Mouse (Mus musculus) mouse embryonic stem cell (cell line): ENCODE measurements around the gene Samd4b.

Experiments used
- in situ Hi-C, 2 experiments: fragments of 300-500 bp; cut with MboI; formaldehyde crosslinking; loops; 1 replicate in 1 of 2; 3 replicates in 1 of 2; pipeline ENCODE4 v1.14.3; 2019 to 2020; ENCODE audit warnings: low sequenced_read_pairs in 2 of 2, low pct_unique_long_range_greater_than_20kb in 1 of 2, mixed read lengths in 1 of 2; ENCODE audit not compliant: unreplicated experiment in 1 of 2

The Samd4b gene

GRCm38 (mm10) chr7:28360291-28360690 is 237.7 kb downstream of the Samd4b start:
- in situ Hi-C loops, result no loop called here

GRCm38 (mm10) chr7:28359854-28360253 is 238.1 kb downstream of the Samd4b start:
- in situ Hi-C loops, result no loop called here

- in situ Hi-C loops, result no loop called here
Measured at GRCm38 (mm10) chr7:28358431-28358830, 239.5 kb downstream of the Samd4b start.

- in situ Hi-C loops, result no loop called here
Measured at GRCm38 (mm10) chr7:28357984-28358383, 240.0 kb downstream of the Samd4b start.

- in situ Hi-C loops, result no loop called here
Measured at GRCm38 (mm10) chr7:28356981-28357380, 241.0 kb downstream of the Samd4b start.

GRCm38 (mm10) chr7:28355221-28355620 is 242.7 kb downstream of the Samd4b start:
- in situ Hi-C loops, result no loop called here

DNA sequence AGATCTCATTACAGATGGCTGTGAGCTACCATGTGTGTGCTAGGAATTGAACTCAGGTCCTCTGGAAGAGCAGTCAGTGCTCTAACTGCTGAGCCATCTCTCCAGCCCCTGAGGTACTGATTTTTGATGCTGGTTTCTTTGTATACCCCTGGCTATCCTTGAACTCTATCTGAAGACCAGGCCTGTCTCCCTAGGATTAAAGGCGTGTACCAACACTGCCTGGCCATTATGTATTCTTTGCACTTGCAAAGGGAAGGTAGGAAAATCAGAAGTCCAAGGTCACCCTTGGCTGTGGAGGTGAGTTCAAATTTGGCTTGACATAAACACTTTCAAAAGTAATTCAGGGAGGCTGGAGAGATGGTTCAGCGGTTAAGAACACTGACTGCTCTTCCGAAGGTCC is 243.3 kb downstream of the Samd4b start:
- in situ Hi-C loops, result no loop called here

DNA sequence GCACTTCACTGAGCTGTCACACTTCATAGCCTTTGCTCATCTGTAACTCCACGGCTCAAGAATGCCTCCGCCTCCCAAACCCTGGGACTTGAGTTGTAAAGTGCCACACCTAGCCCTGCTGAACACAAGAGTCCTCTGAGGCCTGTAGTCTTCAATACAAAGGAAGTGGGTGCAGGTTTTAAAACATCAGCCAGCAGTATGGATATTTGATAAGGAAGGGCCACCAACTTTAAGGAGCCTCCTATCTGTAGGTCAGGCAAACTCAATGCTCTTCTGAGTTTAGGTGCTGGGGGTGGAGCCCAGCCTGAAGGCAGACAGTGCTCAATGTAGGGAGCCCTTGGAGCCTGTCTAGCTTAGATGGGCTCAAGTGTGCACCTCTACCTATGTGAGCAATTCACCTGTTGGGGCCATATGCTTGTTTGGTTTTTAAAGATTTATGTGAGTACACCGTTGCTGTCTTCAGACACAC is 243.8 kb downstream of the Samd4b start:
- in situ Hi-C loops, result no loop called here

DNA sequence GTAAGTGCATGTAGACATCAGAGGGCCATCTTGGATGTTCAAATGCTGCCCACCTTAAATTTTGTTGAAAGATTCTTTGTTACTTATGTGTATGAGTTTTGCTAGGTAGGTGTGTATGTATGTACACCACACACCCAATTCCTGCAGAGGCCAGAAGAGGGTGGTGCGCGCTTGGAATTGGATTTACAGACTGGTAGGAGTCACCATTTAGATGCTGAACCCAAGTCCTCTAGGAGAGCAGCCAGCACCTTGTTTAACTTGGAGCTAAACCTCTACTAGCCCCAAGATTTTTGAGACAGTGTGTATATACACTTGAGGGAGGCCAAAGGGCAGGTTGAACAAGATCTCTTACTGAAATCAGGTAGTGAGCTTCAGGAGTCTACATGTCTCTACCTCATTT is 244.7 kb downstream of the Samd4b start:
- in situ Hi-C loops, result no loop called here

GRCm38 (mm10) chr7:28351676-28352191 is 246.2 kb downstream of the Samd4b start:
- in situ Hi-C loops, result no loop called here

DNA sequence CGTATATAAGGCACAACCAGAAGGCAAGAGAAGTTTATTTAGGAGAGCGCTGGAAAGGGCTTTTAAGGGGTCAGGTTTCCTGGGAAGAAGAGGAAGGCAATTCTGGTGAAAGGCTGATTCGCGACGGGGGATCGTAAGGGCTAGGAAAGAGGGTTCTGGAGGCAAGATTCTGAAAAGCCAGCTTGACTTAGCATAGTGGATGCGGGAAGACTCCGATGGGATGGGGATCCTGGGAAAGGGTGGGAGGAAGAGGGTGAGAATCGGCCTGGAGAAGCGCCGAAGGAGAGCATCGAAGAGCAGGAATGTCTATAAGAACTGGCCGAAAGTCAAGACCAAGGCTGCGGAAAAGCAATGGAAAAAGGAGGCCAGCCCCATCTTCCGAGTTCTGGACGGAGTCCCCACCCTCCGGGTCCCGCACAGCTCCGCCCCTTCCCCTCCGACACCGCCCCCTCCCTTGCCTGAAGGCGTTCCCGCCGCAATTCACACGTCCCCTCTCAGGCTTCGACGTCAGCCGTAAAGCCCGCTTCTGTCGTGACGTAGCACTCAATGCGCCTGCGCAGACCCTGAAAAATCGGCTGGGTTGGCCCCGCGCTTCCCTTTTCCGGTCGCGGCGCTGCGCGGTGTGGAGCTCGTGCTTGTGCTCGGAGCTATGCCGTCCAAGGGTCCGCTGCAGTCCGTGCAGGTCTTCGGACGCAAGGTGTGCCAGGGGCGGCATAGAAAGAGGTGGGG is 247.6 kb downstream of the Samd4b start, which contains the start of gene Rps16:
TSS of gene Rps16 (plus strand) at position 498 of the 729 bp plus-strand sequence.
- in situ Hi-C loops, result no loop called here
